Comparison of ENCODE assay signal across 21 mouse cellular contexts in genomic region chr16:49861986-49862385, GRCm38 (mm10).
DNase-seq lines count a peak whose midpoint lies in the region; ATAC-seq and TF ChIP-seq lines count a peak whose summit lies in the region.
"Had no signal": no experiment of that assay in that cellular context is flagged by ENCODE, and none has a peak within 500 bp of the region (broad histone marks: within the 10 kb centered on the region; RNA-seq: fewer than 3 reads in every experiment).

No protein-coding gene starts in this region.

- no peak for TF ChIP-seq POLR2A in liver, adult 2 months (IDR thresholded peaks at IDR 0.05; ENCODE audit: extremely low read depth, insufficient read depth, low read length)

- H3K27me3 ChIP-seq in liver, adult 2 months (ENCODE audit: control insufficient read depth, insufficient read depth, low read length) = no peaks in the 10 kb centered on the region
- H3K27me3 ChIP-seq in liver, embryonic 11.5 days (replicated peaks; ENCODE audit: control insufficient read depth, insufficient read depth, low read length) = no peaks in the 10 kb centered on the region
- no peaks in the 10 kb centered on the region for H3K27me3 ChIP-seq in liver, embryonic 15.5 days
- no peaks in the 10 kb centered on the region for H3K27me3 ChIP-seq in liver, postnatal 0 days (ENCODE audit: insufficient read depth, low read length)
- H3K27me3 ChIP-seq: embryonic facial prominence, embryonic 12.5 days; forebrain, embryonic 13.5 days; forebrain, embryonic 15.5 days; Patski had no signal

- ATAC-seq in liver, embryonic 11.5 days (replicated peaks; ENCODE audit: low FRiP score) = no peak
- ATAC-seq in liver, embryonic 15.5 days (ENCODE audit: insufficient read depth) = no peak
- ATAC-seq in liver, postnatal 0 days = no peak
- ATAC-seq: activated CD4-positive, CD25-positive, alpha-beta regulatory T cell, adult 4 months; forebrain, embryonic 13.5 days; forebrain, embryonic 15.5 days; forebrain, postnatal 0 days; Patski had no signal

- 35% methylated on average over 1 of the region's 1 CpGs for WGBS in liver, adult 2 months
- WGBS in liver, embryonic 11.5 days = 100% methylated on average over 1 of the region's 1 CpGs
- WGBS in liver, embryonic 15.5 days (ENCODE audit: insufficient replicate concordance) = 100% methylated on average over 1 of the region's 1 CpGs
- 100% methylated on average over 1 of the region's 1 CpGs for WGBS in liver, postnatal 0 days (ENCODE audit: insufficient replicate concordance)

- peaks cover 5% of the 10 kb centered on the region; the same call in 1 of the 2 replicates for H3K36me3 ChIP-seq in liver, adult 2 months (ENCODE audit: control insufficient read depth, insufficient read depth, low read length)
- H3K36me3 ChIP-seq in liver, embryonic 11.5 days (ENCODE audit: control insufficient read depth, insufficient read depth, low read length) = peaks cover 6% of the 10 kb centered on the region; the same call in 1 of the 2 replicates
- peaks cover 79% of the 10 kb centered on the region for H3K36me3 ChIP-seq in liver, embryonic 15.5 days (replicated peaks)
- peaks cover 60% of the 10 kb centered on the region for H3K36me3 ChIP-seq in liver, postnatal 0 days (replicated peaks; ENCODE audit: insufficient read depth, low read length)
- H3K36me3 ChIP-seq: embryonic facial prominence, embryonic 12.5 days had no signal

- H3K4me1 ChIP-seq in liver, adult 2 months (ENCODE audit: control insufficient read depth, insufficient read depth, low read length) = peaks cover 33% of the 10 kb centered on the region
- peaks cover 17% of the 10 kb centered on the region for H3K4me1 ChIP-seq in liver, embryonic 11.5 days (replicated peaks; ENCODE audit: control insufficient read depth, insufficient read depth, low read length)
- H3K4me1 ChIP-seq in liver, embryonic 15.5 days (replicated peaks) = peaks cover 72% of the 10 kb centered on the region
- peaks cover 47% of the 10 kb centered on the region for H3K4me1 ChIP-seq in liver, postnatal 0 days (ENCODE audit: insufficient read depth)

- no peaks in the 10 kb centered on the region for H3K9me3 ChIP-seq in liver, embryonic 11.5 days (ENCODE audit: control insufficient read depth, low read length)
- H3K9me3 ChIP-seq in liver, embryonic 15.5 days (replicated peaks) = no peaks in the 10 kb centered on the region
- no peaks in the 10 kb centered on the region for H3K9me3 ChIP-seq in liver, postnatal 0 days (ENCODE audit: low read length)
- H3K9me3 ChIP-seq: embryonic facial prominence, embryonic 10.5 days; forebrain, embryonic 15.5 days had no signal

- no peak for TF ChIP-seq EP300 in liver, postnatal 0 days (IDR thresholded peaks at IDR 0.05; ENCODE audit: low read depth)

- TF ChIP-seq CTCF in liver, adult 2 months (IDR thresholded peaks at IDR 0.05; ENCODE audit: low read depth, low read length) = no peak
- TF ChIP-seq CTCF in liver, postnatal 0 days (IDR thresholded peaks at IDR 0.05; ENCODE audit: low read depth) = no peak

- peaks cover 44% of the 10 kb centered on the region for H3K79me2 ChIP-seq in liver, adult 2 months (ENCODE audit: control insufficient read depth, insufficient read depth, low read length)

- H3K4me2 ChIP-seq in liver, embryonic 11.5 days = no peak overlapping the region
- H3K4me2 ChIP-seq in liver, embryonic 15.5 days = no peak overlapping the region; the same call in 1 of the 2 replicates
- H3K4me2 ChIP-seq in liver, postnatal 0 days (ENCODE audit: low read depth, low read length) = no peak overlapping the region
- H3K4me2 ChIP-seq: embryonic facial prominence, embryonic 12.5 days; forebrain, embryonic 13.5 days; forebrain, embryonic 15.5 days had no signal

- H3K27ac ChIP-seq in liver, adult 2 months (replicated peaks; ENCODE audit: insufficient read depth, low read depth, low read length) = no peak overlapping the region
- no peak overlapping the region for H3K27ac ChIP-seq in liver, embryonic 11.5 days (ENCODE audit: low read depth, low read length)
- H3K27ac ChIP-seq in liver, embryonic 15.5 days (replicated peaks) = peak overlapping the region; percentile 12; the same call in 1 of the 2 replicates
- no peak overlapping the region for H3K27ac ChIP-seq in liver, postnatal 0 days (ENCODE audit: low read depth)
- H3K27ac ChIP-seq: embryonic facial prominence, embryonic 10.5 days; embryonic facial prominence, embryonic 12.5 days; forebrain, embryonic 13.5 days; forebrain, embryonic 15.5 days had no signal

- H3K4me3 ChIP-seq in liver, adult 2 months (ENCODE audit: insufficient read depth, low read depth, low read length) = no peak overlapping the region
- H3K4me3 ChIP-seq in liver, embryonic 11.5 days (ENCODE audit: low read depth, low read length) = no peak overlapping the region
- H3K4me3 ChIP-seq in liver, embryonic 15.5 days (replicated peaks) = no peak overlapping the region
- no peak overlapping the region for H3K4me3 ChIP-seq in liver, postnatal 0 days (ENCODE audit: low read depth, low read length)
- H3K4me3 ChIP-seq: embryonic facial prominence, embryonic 10.5 days; embryonic facial prominence, embryonic 12.5 days; forebrain, embryonic 13.5 days; forebrain, embryonic 15.5 days had no signal

- DNase-seq in liver, adult 2 months (ENCODE audit: extremely low read depth, low read depth, low spot score) = peak; percentile 64
- no peak for DNase-seq in liver, embryonic 11.5 days (ENCODE audit: low spot score)
- DNase-seq in liver, postnatal 0 days = no peak
- DNase-seq in NIH3T3 (ENCODE audit: low read depth) (peak; percentile 13), adipocyte (ENCODE audit: low spot score) (peak; percentile 89)
- no peak for DNase-seq in spleen, postnatal 10 days (ENCODE audit: low spot score in 2 of 2)
- DNase-seq: adrenal gland, adult 2 months; adrenal gland, postnatal 14 days; adrenal gland, postnatal 36 days; cerebellum, adult 11-12 months; cerebellum, adult 2 months; cerebellum, postnatal 10 days; cerebellum, postnatal 25 days; forebrain, postnatal 0 days had no signal

- no peak overlapping the region for H3K9ac ChIP-seq in liver, adult 2 months (ENCODE audit: low read depth, low read length)
- H3K9ac ChIP-seq in liver, embryonic 11.5 days (ENCODE audit: low read depth, low read length) = no peak overlapping the region
- no peak overlapping the region for H3K9ac ChIP-seq in liver, embryonic 15.5 days
- H3K9ac ChIP-seq in liver, postnatal 0 days (replicated peaks) = no peak overlapping the region
- H3K9ac ChIP-seq: embryonic facial prominence, embryonic 12.5 days; forebrain, embryonic 13.5 days; forebrain, embryonic 15.5 days; forebrain, postnatal 0 days had no signal

Comparison
In these comparisons a context has a peak if more than half of its experiments do, and no peak if none do; other contexts are left out.
1. DNase-seq: peak in liver, adult 2 months (single experiment), NIH3T3 (single experiment) and adipocyte (single experiment); none in liver, embryonic 11.5 days (single experiment), liver, postnatal 0 days (single experiment) and spleen, postnatal 10 days (0 of 2).